Mouse (Mus musculus): ENCODE measurements around the gene Gm20388.

Gm20388 gene

GRCm38 (mm10) chr8:122460524-122461472, 2550.2 kb downstream of the Gm20388 start, which contains the start of gene Snai3:
Gene Snai3, minus strand, starts transcription at chr8:122460733.
- peak; percentile 74 for DNase-seq (ENCODE audit: low read depth, low spot score)

- no peak for DNase-seq (ENCODE audit: low read depth, low spot score)
These were observed 2551.0 kb downstream of the Gm20388 start for GRCm38 (mm10) chr8:122461473-122462148.

DNA sequence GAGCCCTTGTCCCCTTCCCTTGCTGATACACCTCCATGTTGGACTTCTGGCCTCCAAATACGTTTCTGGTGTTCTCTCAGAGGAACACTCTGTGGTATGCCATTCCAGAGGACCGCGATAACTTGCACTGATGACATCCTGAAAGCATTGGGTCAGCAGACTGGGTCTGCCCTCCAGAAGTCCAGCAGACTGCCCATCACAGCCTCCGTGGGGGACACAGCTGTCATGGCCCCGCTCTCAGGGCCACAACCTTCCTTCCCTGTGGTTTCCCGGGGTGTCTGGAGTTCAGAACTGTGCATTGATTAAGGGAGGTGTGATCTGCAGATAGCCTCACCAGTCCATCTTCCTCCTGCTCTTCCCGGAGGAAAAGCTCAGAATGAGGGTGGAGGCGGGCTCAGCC, 2551.9 kb downstream of the Gm20388 start:
- no peak for DNase-seq (ENCODE audit: low read depth, low spot score)

- DNase-seq (ENCODE audit: low read depth, low spot score) = no peak
These were observed 2553.3 kb downstream of the Gm20388 start for GRCm38 (mm10) chr8:122463651-122464640.

DNA sequence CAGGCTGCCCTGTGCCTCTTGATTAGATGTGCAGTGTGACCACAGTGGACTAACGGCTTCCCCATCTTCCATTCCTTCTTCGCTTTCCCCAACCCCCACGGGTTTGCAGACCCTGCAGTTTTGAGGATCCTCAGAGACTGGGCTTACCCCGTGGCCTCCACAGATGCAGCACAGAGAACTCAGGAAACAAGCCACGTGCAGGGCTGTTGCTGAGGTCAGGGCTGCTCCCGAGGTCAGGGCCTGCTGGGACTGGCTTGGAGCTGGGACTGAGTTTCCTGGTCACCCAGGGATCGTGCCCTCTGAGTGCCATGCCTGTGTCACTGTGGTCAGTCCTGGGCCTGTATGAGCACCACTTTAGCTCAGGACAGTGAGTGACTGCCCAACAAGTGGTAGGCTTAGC, 2554.3 kb downstream of the Gm20388 start:
- DNase-seq (ENCODE audit: low read depth, low spot score) = no peak

GRCm38 (mm10) chr8:122467816-122468215, 2557.2 kb downstream of the Gm20388 start:
- no peak for DNase-seq (ENCODE audit: low read depth, low spot score)

GRCm38 (mm10) chr8:122469407-122469806, 2558.8 kb downstream of the Gm20388 start:
- DNase-seq (ENCODE audit: low read depth, low spot score) = no peak

DNA sequence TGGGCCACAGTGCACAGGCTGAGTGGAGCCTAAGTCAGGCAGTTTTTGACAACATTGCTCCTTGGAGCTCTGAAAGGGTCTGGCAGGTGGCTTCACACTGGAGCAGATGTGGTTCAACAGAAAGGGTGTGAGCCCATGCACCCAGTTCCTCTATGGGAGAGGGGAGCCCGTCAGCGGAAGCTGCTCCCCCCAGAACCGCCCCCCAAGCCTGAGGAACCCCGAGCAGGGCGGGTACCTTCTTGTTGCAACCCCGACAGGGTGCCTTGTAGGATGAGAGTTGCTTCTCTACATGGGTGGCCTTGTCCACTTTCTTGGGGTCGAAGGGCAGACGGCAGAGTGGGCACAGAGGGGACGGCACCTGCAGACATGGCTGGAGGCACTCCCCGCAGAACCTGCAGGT, 2559.3 kb downstream of the Gm20388 start:
- DNase-seq (ENCODE audit: low read depth, low spot score) = no peak

DNA sequence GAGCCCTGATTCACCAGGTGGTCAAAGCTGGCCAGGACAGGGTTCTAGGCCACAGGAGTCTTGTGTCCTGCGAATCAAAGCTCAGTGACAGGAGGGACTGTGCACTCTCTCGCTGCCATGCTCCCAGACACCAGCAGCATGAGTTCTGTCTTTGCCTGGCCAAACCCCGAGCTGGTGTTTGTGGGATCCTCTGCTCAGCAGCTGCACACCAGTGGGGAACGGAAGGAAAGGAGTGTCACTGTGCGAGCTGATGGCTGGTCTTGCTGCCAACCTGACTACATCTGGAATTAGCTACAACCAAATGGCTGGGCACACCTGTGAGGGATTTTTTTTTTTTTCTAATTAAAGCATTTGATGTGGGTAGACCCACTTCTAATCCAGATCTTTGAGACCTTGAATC, 2560.1 kb downstream of the Gm20388 start:
- DNase-seq (ENCODE audit: low read depth, low spot score) = no peak

DNA sequence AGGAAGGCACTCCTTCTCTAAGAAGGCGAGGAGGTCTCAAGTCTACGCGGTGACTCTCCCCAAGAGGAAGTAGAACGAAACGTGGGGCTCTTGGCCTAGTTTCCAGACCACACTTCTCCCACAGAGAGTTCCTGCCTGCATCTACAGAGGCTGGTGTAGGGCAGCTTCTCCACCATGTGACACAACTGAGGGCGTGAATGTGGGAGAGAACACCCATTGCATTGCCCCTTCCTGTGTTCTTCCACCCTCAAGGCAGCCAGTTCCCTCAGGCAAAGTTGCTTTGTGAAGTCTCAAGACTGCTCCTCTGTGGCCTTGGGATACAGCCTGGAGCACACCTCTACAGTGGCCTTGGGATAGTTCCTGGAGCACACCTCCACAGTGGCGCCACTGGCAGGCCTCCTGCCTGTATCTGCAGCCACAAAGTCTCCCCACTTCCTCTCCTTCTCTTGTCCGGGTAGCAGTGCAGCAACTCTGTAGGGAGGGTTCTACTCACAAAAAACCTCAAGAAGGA, 2563.3 kb downstream of the Gm20388 start:
- peak; percentile 43 for DNase-seq (ENCODE audit: low read depth, low spot score)

- no peak for DNase-seq (ENCODE audit: low read depth, low spot score)
These were observed 2564.4 kb downstream of the Gm20388 start for GRCm38 (mm10) chr8:122474951-122475560.

- peak; percentile 94 for DNase-seq (ENCODE audit: low read depth, low spot score)
These were observed 2565.1 kb downstream of the Gm20388 start, which contains the start of the genes Rnf166 and Ctu2 for GRCm38 (mm10) chr8:122475580-122476320. Gene Rnf166, minus strand, starts transcription at chr8:122476064. Gene Ctu2, plus strand, starts transcription at chr8:122476143.

DNA sequence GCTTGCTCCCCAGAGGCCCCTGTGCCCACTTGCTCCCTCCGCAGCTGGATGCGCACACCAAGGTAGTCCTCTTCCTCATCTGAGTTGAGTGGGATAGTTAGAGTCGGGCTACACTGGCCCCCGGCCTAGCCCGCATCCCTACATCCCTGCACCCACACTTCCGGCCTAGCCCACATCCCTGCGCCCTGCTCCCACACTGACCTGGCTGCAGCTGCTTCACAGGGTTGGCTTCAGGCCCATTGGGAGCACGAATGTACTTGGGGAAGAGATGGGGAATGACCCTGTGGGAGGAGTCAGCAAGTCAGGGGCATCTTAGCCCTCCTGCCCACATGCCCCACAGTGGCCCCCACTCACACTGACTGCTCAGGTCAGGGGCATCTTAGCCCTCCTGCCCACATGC, 2571.8 kb downstream of the Gm20388 start:
- no peak for DNase-seq (ENCODE audit: low read depth, low spot score)

DNA sequence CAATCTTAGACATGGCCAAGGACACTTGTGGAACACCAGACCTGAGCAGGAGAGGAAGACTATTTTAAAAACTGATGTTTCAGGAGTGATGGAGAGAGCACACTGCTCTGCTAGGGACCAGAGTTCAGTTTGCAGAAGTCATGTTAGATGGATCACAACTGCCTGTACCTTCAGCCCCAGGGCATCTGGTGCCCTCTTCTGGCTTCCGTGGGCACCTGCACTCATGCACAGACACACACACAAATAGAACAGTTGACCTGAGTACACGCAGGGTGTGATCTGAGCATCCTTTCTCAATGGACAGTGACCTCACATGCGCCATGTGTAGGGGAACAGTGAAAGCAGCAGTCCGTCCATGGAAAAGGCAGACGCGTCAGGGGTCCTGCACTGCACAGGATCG, 2573.2 kb downstream of the Gm20388 start:
- DNase-seq (ENCODE audit: low read depth, low spot score) = peak; percentile 61

GRCm38 (mm10) chr8:122484831-122485230, 2574.2 kb downstream of the Gm20388 start:
- no peak for DNase-seq (ENCODE audit: low read depth, low spot score)

- no peak for DNase-seq (ENCODE audit: low read depth, low spot score)
These were observed 2577.7 kb downstream of the Gm20388 start for GRCm38 (mm10) chr8:122488387-122488786.

DNA sequence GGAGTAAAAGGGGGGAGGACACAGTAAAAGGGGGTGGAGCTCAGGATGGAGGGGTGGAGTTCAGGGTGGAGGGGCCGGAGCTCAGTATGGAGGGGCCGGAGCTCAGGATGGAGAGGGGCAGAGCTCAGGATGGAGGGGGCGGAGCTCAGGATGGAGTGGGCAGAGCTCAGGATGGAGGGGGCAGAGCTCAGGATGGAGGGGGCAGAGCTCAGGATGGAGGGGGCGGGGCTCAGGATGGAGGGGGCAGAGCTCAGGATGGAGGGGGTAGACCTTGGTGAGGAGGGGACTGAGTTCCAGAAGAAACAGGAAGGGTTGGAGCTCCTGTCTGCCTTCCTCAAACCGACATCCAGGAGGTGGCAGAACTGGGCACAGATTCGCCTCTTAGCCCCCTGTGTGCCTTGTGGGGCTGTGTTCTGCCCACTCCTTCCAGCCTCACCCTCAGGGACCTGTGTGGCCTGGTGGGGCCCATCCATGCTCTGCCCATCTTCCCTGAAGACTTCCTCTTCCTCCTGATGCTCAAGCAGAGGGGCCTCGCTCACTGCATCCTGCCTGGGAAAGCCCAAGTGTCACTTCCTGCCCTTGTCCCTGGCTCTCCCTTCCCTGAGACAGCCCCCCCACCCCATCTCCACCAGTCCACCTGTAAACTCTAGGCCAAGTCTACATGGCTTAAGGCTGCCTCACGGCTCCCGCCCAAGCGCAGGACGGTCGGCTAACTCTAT, 2586.5 kb downstream of the Gm20388 start:
- DNase-seq (ENCODE audit: low read depth, low spot score) = peak; percentile 55

DNA sequence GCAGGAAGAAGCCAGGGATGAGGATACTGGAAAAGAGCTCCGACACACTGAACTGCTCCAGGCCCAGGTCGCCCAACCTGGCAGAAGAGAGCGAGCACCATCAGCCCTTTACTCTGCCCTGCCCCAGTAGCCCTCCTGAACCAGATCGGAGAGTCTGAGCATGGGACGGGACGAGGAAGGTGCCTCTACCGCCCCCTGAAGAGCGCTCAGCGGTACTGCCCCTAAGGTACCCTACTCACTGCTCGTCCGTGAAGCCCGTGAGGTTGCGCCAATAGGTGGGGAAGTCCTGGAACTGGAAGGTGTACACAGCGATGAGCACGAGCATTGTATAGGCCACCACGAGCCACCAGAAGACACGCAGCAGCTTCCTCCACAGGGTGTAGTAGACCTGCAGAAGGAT, 2587.3 kb downstream of the Gm20388 start:
- peak; percentile 85 for DNase-seq (ENCODE audit: low read depth, low spot score)

GRCm38 (mm10) chr8:122500856-122501255, 2590.2 kb downstream of the Gm20388 start:
- peak; percentile 86 for DNase-seq (ENCODE audit: low read depth, low spot score)

All from ES-CJ7 (cell line).